Mouse (Mus musculus): ENCODE measurements around the gene Agpat3.

Agpat3 gene

GRCm38 (mm10) chr10:78321133-78321757 lies 31.0 kb downstream of the Agpat3 start:
- DNase-seq: no peak

GRCm38 (mm10) chr10:78320526-78320925 lies 31.8 kb downstream of the Agpat3 start:
- no peak for DNase-seq

GRCm38 (mm10) chr10:78319940-78320339 lies 32.3 kb downstream of the Agpat3 start:
- no peak for DNase-seq

GRCm38 (mm10) chr10:78317270-78317923 lies 34.9 kb downstream of the Agpat3 start:
- no peak for DNase-seq

- DNase-seq: no peak
Observed at GRCm38 (mm10) chr10:78316228-78317087, 35.8 kb downstream of the Agpat3 start.

- DNase-seq: no peak
Observed at GRCm38 (mm10) chr10:78315145-78315544, 37.1 kb downstream of the Agpat3 start.

GRCm38 (mm10) chr10:78311886-78312635 lies 40.2 kb downstream of the Agpat3 start:
- no peak for DNase-seq

- no peak for DNase-seq
Observed at GRCm38 (mm10) chr10:78310747-78311267, 41.5 kb downstream of the Agpat3 start.

- no peak for DNase-seq
Observed at GRCm38 (mm10) chr10:78308617-78309016, 43.7 kb downstream of the Agpat3 start.

GRCm38 (mm10) chr10:78307391-78307790 lies 44.9 kb downstream of the Agpat3 start:
- DNase-seq: no peak

GRCm38 (mm10) chr10:78306027-78306426 lies 46.3 kb downstream of the Agpat3 start:
- no peak for DNase-seq

- DNase-seq: no peak
Observed at GRCm38 (mm10) chr10:78304996-78305395, 47.3 kb downstream of the Agpat3 start.

GRCm38 (mm10) chr10:78303675-78304074 lies 48.6 kb downstream of the Agpat3 start:
- DNase-seq: no peak

- DNase-seq: peak; percentile 38
Observed at GRCm38 (mm10) chr10:78300061-78300460, 52.2 kb downstream of the Agpat3 start.

- no peak for DNase-seq
Observed at GRCm38 (mm10) chr10:78298651-78299644, 53.3 kb downstream of the Agpat3 start.

GRCm38 (mm10) chr10:78297576-78298484 lies 54.5 kb downstream of the Agpat3 start:
- DNase-seq: peak; percentile 78

- DNase-seq: no peak
Observed at GRCm38 (mm10) chr10:78296980-78297379, 55.3 kb downstream of the Agpat3 start.

GRCm38 (mm10) chr10:78296371-78296770 lies 55.9 kb downstream of the Agpat3 start:
- DNase-seq: no peak

GRCm38 (mm10) chr10:78293576-78293975 lies 58.7 kb downstream of the Agpat3 start:
- no peak for DNase-seq

GRCm38 (mm10) chr10:78292381-78292780 lies 59.9 kb downstream of the Agpat3 start:
- no peak for DNase-seq
